ENCODE assay signal across 19 mouse cellular contexts in the genomic region with DNA sequence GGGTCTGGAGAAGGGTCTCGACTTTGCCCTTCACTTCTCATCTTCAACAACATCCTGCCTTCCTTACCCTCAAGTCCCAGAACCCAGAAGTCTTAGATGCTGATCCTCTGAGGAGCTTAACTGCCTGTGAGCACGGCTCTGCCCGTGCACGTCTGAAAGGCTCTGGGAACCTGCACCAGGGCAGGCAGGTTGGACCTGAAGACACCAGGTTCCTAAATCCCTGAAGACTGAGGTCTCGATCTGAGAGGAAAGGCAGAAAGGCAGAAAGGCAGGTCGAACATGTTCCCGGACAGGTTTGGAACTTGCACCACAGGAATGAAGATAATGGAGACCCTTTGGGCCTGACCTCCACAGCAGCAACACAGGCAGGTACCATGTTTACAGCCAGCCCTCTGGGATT.
"Had no signal": no experiment of that assay in that cellular context is flagged by ENCODE, and none has a peak within 500 bp of the region (broad histone marks: within the 10 kb centered on the region; RNA-seq: fewer than 3 reads in every experiment).

No protein-coding gene starts in this region.

- H3K9me3 ChIP-seq: midbrain, embryonic 12.5 days; midbrain, embryonic 15.5 days; neural tube, embryonic 12.5 days; neural tube, embryonic 15.5 days had no signal

- H3K4me2 ChIP-seq: liver, embryonic 11.5 days; lung, embryonic 14.5 days; midbrain, embryonic 12.5 days; midbrain, embryonic 15.5 days; neural tube, embryonic 12.5 days; neural tube, embryonic 15.5 days had no signal

- H3K27me3 ChIP-seq: midbrain, embryonic 12.5 days; midbrain, embryonic 15.5 days; neural tube, embryonic 12.5 days; neural tube, embryonic 15.5 days had no signal

- H3K4me3 ChIP-seq: midbrain, embryonic 12.5 days; midbrain, embryonic 15.5 days; neural tube, embryonic 12.5 days; neural tube, embryonic 15.5 days had no signal

- H3K36me3 ChIP-seq: midbrain, embryonic 12.5 days; midbrain, embryonic 15.5 days; neural tube, embryonic 12.5 days; neural tube, embryonic 15.5 days had no signal

- H3K27ac ChIP-seq: liver, embryonic 14.5 days; macrophage; midbrain, embryonic 12.5 days; midbrain, embryonic 15.5 days; neural tube, embryonic 12.5 days; neural tube, embryonic 15.5 days had no signal

- DNase-seq: kidney, adult 18-20 months; kidney, adult 9 months; kidney, postnatal 14 days; kidney, postnatal 4 days; liver, postnatal 0 days; lung, embryonic 14.5 days; right cerebral cortex, postnatal 14 days; right cerebral cortex, postnatal 4 days; thymus, adult 18-20 months; thymus, postnatal 36 days had no signal

- H3K9ac ChIP-seq: liver, embryonic 14.5 days; liver, postnatal 0 days; lung, embryonic 14.5 days; midbrain, embryonic 12.5 days; midbrain, embryonic 15.5 days; neural tube, embryonic 12.5 days; neural tube, embryonic 15.5 days had no signal

- ATAC-seq: intestine, embryonic 16.5 days; liver, postnatal 0 days; lung, postnatal 0 days; midbrain, embryonic 15.5 days had no signal

- H3K4me1 ChIP-seq: midbrain, embryonic 12.5 days; midbrain, embryonic 15.5 days; neural tube, embryonic 12.5 days; neural tube, embryonic 15.5 days had no signal
